Mouse (Mus musculus): ENCODE results near the gene Kctd7. TPM values are rescaled to one million over a fixed set of nuclear protein-coding genes. Genes with fewer than 3 reads are reported as not detected.

Gene Kctd7
- polyA plus RNA-seq, 1 experiment, result 15.6 TPM

DNA sequence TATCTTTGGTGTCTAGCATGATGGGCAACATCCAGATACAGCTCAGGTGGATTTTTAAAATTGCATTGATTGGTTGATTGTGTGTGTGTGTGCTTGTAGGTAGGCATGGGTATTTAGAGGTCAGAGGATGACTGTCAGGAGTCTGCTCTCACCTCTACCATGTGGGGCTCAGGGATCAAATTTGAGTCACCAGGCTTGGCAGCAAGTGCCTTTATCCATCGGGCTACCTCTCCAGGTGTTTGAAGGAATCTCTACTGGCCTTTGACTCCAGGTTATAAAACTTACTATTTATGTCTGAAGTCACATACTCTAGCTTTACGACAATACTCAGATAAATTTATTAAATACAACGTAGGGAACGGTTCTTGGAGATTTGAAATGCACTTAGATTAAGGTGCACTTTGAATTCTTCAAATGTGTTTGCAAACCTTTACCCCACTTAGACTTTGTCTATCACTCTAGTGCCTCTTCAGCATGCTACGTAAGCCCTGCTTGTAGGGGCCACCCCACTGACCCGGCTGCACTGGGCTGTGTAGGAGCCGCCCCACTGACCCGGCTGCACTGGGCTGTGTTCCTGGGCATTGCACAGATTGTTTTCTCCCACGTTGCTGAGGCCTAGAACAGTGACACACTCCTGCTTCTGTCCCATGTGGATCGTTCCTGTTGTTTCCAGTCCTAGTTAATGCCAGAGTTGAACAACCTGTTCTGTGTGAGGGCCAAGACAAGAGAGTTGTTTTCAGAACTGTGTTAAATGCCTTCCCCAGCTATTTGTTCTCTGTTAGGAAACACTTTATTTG, 55.8 kb downstream of the Kctd7 start:
- TF ChIP-seq POLR2A (IDR thresholded peaks at IDR 0.05; ENCODE audit: control insufficient read depth, low read depth, low read length) (no peak), CTCF (IDR thresholded peaks at IDR 0.05; ENCODE audit: control insufficient read depth, insufficient read depth, insufficient replicate concordance, low read depth, low read length) (no peak)
- Histone ChIP-seq H3K27ac (ENCODE audit: control insufficient read depth, insufficient read depth, low read depth, low read length) (no peak overlapping the region), H3K4me1 (ENCODE audit: control insufficient read depth, insufficient read depth, low read length) (no peaks in the 10 kb centered on the region)

DNA sequence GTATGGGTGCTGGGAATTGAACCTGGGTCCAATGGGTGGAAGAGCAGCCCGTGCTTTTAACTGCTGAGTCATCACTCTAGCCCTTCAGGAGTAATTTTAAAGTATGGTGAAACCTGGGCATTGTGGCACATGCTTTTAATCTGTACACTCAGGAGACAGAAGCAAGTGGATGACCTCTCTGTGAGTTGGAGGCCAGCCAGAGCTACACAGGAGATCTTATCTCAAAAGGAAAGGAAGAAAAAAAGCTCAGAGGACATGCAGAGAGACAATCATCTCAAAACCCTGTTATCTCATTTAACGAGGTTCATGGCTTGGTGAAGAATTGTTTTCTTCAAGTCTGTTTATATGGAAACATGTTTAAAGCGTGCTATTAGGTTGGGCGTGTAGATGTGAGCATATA, 59.3 kb downstream of the Kctd7 start:
- no peaks in the 10 kb centered on the region for H3K4me1 ChIP-seq (ENCODE audit: control insufficient read depth, insufficient read depth, low read length)
- H3K27me3 ChIP-seq (ENCODE audit: control insufficient read depth, insufficient read depth, low read length), result no peaks in the 10 kb centered on the region

More for the DNA sequence above, 55.8 kb downstream of the Kctd7 start:
- Histone ChIP-seq H3K27me3 (ENCODE audit: control insufficient read depth, insufficient read depth, low read length) (no peaks in the 10 kb centered on the region), H3K36me3 (ENCODE audit: control insufficient read depth, insufficient read depth, low read length) (no peaks in the 10 kb centered on the region; the same call in 1 of the 2 replicates), H3K4me3 (ENCODE audit: control insufficient read depth, low read depth, low read length) (no peak overlapping the region)

DNA sequence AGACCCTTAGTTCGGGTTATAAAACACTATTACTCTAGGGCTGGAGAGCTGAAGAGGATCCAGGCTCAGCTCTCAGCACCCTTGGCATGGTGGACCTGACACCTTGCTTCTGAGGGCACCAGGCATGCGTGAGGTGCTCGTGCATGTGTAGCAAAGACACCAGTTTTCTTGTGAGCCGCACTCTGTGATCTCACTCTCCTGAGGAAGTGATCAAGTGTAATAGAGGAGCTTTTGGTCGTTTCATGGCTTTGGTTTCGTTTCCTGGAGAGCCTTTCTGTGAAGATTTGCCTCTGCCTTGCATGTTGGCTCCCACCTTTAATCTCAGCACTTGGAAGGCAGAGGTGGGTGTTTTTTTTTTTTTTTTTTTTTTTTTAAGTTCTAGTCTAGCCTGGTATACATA, 59.9 kb downstream of the Kctd7 start:
- Histone ChIP-seq H3K27me3 (ENCODE audit: control insufficient read depth, insufficient read depth, low read length) (no peaks in the 10 kb centered on the region), H3K36me3 (ENCODE audit: control insufficient read depth, insufficient read depth, low read length) (no peaks in the 10 kb centered on the region), H3K27ac (ENCODE audit: control insufficient read depth, insufficient read depth, low read depth, low read length) (no peak overlapping the region), H3K4me3 (ENCODE audit: control insufficient read depth, low read depth, low read length) (no peak overlapping the region), H3K4me1 (ENCODE audit: control insufficient read depth, insufficient read depth, low read length) (no peaks in the 10 kb centered on the region)
- TF ChIP-seq CTCF (IDR thresholded peaks at IDR 0.05; ENCODE audit: control insufficient read depth, insufficient read depth, insufficient replicate concordance, low read depth, low read length) (no peak), POLR2A (IDR thresholded peaks at IDR 0.05; ENCODE audit: control insufficient read depth, low read depth, low read length) (no peak)

More for the DNA sequence above, 59.3 kb downstream of the Kctd7 start:
- Histone ChIP-seq H3K27ac (ENCODE audit: control insufficient read depth, insufficient read depth, low read depth, low read length) (no peak overlapping the region), H3K4me3 (ENCODE audit: control insufficient read depth, low read depth, low read length) (no peak overlapping the region), H3K36me3 (ENCODE audit: control insufficient read depth, insufficient read depth, low read length) (no peaks in the 10 kb centered on the region; the same call in 1 of the 2 replicates)
- TF ChIP-seq POLR2A (IDR thresholded peaks at IDR 0.05; ENCODE audit: control insufficient read depth, low read depth, low read length) (no peak), CTCF (IDR thresholded peaks at IDR 0.05; ENCODE audit: control insufficient read depth, insufficient read depth, insufficient replicate concordance, low read depth, low read length) (no peak)

Other genes starting within 250 kb of the Kctd7 start
- 4.6 and 5.4 TPM in 2 replicates for gene Zbed5, start 249.1 kb upstream of the Kctd7 start, polyA plus RNA-seq (2012; rRNA removed)
- gene Phkg1, start 246.3 kb upstream of the Kctd7 start, polyA plus RNA-seq (2012; rRNA removed), result 0.20 and 0.35 TPM in 2 replicates
- gene Nupr1l, start 236.3 kb upstream of the Kctd7 start, polyA plus RNA-seq (2012; rRNA removed), result 777 and 877 TPM in 2 replicates
- gene Vkorc1l1, start 202.9 kb upstream of the Kctd7 start, polyA plus RNA-seq (2012; rRNA removed), result 12.2 and 19.9 TPM in 2 replicates
- 6.2 and 7.7 TPM in 2 replicates for gene Gusb, start 141.8 kb upstream of the Kctd7 start, polyA plus RNA-seq (2012; rRNA removed)
- gene Asl, start 115.6 kb upstream of the Kctd7 start, polyA plus RNA-seq (2012; rRNA removed), result 16.5 and 17.1 TPM in 2 replicates
- 56.0 and 56.5 TPM in 2 replicates for gene Crcp, start 115.6 kb upstream of the Kctd7 start, polyA plus RNA-seq (2012; rRNA removed)
- gene Tpst1, start 71.5 kb upstream of the Kctd7 start, polyA plus RNA-seq (2012; rRNA removed), result 58.7 and 59.6 TPM in 2 replicates
- gene Rabgef1, start 26.9 kb downstream of the Kctd7 start, polyA plus RNA-seq (2012; rRNA removed), result 8.0 and 8.1 TPM in 2 replicates
- gene Tmem248, start 72.2 kb downstream of the Kctd7 start, polyA plus RNA-seq (2012; rRNA removed), result 76.0 and 82.3 TPM in 2 replicates
- 46.1 and 52.2 TPM in 2 replicates for gene Sbds, start 110.7 kb downstream of the Kctd7 start, polyA plus RNA-seq (2012; rRNA removed)
- gene Tyw1, start 110.8 kb downstream of the Kctd7 start, polyA plus RNA-seq (2012; rRNA removed), result 8.0 TPM in 2 replicates
- gene Caln1, start 224.6 kb downstream of the Kctd7 start, polyA plus RNA-seq (2012; rRNA removed), result 1.3 TPM in 2 replicates
- 0.56 and 1.3 TPM in 2 replicates for gene A330070K13Rik, start 239.8 kb downstream of the Kctd7 start, polyA plus RNA-seq (2012; rRNA removed)

All from testis, adult 2 months (tissue).